Mouse (Mus musculus) midbrain, embryonic 11.5 days (tissue): ENCODE measurements around the gene Gja8. TPM values are rescaled to one million over a fixed set of nuclear protein-coding genes. Genes with fewer than 3 reads are reported as not detected.

Source experiments
- ATAC-seq: fragments of 200-750 bp; cut with Nextera tagmentation; 2 replicates; pipeline ENCODE4 v1.8.0; 2017; ENCODE audit warnings: moderate TSS enrichment, moderate library complexity; ENCODE audit not compliant: low FRiP score
- DNase-seq: peaks from one replicate; pipeline ENCODE4 v3.0.0; 2015; ENCODE audit warnings: low spot score; ENCODE audit errors: missing footprints
- H3K27ac ChIP-seq: fragments of 300-500 bp; sonication (generic); 2 replicates; pipeline ENCODE4 v1.5.1; 2014; ENCODE audit warnings: low read depth, low read length
- H3K27me3 ChIP-seq: fragments of 300-500 bp; sonication (generic); 2 replicates; pipeline ENCODE4 v1.6.1; 2014; ENCODE audit warnings: mild to moderate bottlenecking, low read length, moderate library complexity, mixed read lengths; ENCODE audit not compliant: control insufficient read depth, insufficient read depth
- H3K36me3 ChIP-seq: fragments of 300-500 bp; sonication (generic); 2 replicates; pipeline ENCODE4 v1.6.1; 2014; ENCODE audit warnings: mild to moderate bottlenecking, low read length, moderate library complexity, mixed read lengths; ENCODE audit not compliant: control insufficient read depth, insufficient read depth
- H3K4me1 ChIP-seq: fragments of 300-500 bp; sonication (generic); 2 replicates; pipeline ENCODE4 v1.6.1; 2014; ENCODE audit warnings: low read length; ENCODE audit not compliant: control insufficient read depth, insufficient read depth
- H3K4me2 ChIP-seq: fragments of 300-500 bp; sonication (generic); 2 replicates; pipeline ENCODE4 v1.6.1; 2014; ENCODE audit warnings: mild to moderate bottlenecking, moderate library complexity
- H3K4me3 ChIP-seq: fragments of 300-500 bp; sonication (generic); 2 replicates; pipeline ENCODE4 v1.5.1; 2014; ENCODE audit warnings: low read depth, low read length
- H3K9ac ChIP-seq: fragments of 300-500 bp; sonication (generic); 2 replicates; pipeline ENCODE4 v1.6.1; 2014; ENCODE audit warnings: low read length
- H3K9me3 ChIP-seq: fragments of 300-500 bp; sonication (generic); 2 replicates; pipeline ENCODE4 v1.6.1; 2016; ENCODE audit warnings: low read length; ENCODE audit not compliant: control insufficient read depth
- WGBS: fragments of 180-500 bp; shearing (Covaris S2); extraction: QIAGEN DNeasy Blood & Tissue Kit; methylation state at CpG from one replicate; pipeline ENCODE4 v1.1.7; 2014; 5-methylcytosine and 5-hydroxymethylcytosine counted together
- polyA plus RNA-seq: library from polyadenylated mRNA; unstranded; fragments of >200 nt; fragmentation: Nextera tagmentation; extraction: Ambion mirVana; gene quantifications from 2 replicates; pipeline ENCODE4 v1.2.1, GENCODE M21; 2014

Gja8 gene
- polyA plus RNA-seq, 1 experiment from 2014 or later, result not detected

- H3K9me3 ChIP-seq, result no peaks in the 10 kb centered on the region
- no peak overlapping the region for H3K4me2 ChIP-seq
- H3K27ac ChIP-seq, result no peak overlapping the region
- H3K4me1 ChIP-seq, result no peaks in the 10 kb centered on the region
- no peaks in the 10 kb centered on the region for H3K27me3 ChIP-seq
- ATAC-seq, result no peak
- H3K36me3 ChIP-seq, result no peaks in the 10 kb centered on the region
- no peak overlapping the region for H3K9ac ChIP-seq
- 93% methylated on average over 14 of the region's 14 CpGs for WGBS
- no peak for DNase-seq
- no peak overlapping the region for H3K4me3 ChIP-seq
Measured at GRCm38 (mm10) chr3:96882061-96882849, 43.6 kb downstream of the Gja8 start.

DNA sequence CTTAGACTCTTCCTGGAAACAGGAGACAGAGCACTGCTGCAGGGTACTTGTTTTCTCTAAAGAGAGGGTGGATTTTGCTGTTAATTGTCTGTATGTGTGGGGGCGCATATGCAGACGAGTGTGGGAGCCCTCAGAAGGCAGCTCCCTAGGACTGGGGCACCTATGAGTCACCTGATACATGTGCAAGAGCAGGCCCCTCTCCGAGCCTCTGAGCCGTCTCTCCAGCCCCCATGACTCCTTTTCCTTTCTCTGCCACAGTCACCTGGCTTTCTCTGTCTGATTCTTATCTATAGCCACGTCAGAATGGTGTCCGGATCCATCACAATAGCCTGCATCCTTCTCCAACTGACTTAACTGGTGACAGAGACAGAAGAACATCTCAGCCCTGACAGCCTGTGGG is 44.3 kb downstream of the Gja8 start:
- ATAC-seq, result no peak
- Histone ChIP-seq H3K4me2 (no peak overlapping the region), H3K4me3 (no peak overlapping the region), H3K9me3 (no peaks in the 10 kb centered on the region), H3K36me3 (no peaks in the 10 kb centered on the region), H3K9ac (no peak overlapping the region), H3K27ac (no peak overlapping the region), H3K4me1 (no peaks in the 10 kb centered on the region), H3K27me3 (no peaks in the 10 kb centered on the region)
- 89% methylated on average over 6 of the region's 6 CpGs for WGBS
- DNase-seq, result no peak

DNA sequence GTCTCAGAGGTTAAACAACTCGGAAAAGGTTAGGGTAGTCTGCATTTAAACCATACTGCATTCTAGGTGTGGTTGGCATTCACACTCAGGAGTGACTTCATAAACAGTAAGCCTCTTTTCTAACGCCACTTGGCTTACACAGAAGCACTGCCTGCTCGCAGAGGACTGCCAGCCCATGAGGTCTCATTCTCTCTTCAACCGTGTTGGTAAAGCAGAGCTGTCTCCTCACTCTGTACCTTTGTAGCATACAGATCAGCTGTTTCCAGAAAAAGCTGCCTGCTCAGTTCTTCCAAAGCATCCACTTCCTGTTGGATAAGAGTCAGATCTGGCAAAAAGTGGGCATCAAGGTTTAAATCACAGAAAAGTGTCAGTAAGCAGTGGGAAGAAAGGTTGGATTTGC is 45.4 kb downstream of the Gja8 start:
- no peak overlapping the region for H3K4me3 ChIP-seq
- WGBS, result 87% methylated on average over 4 of the region's 4 CpGs
- H3K9me3 ChIP-seq, result no peaks in the 10 kb centered on the region
- no peaks in the 10 kb centered on the region for H3K36me3 ChIP-seq
- H3K27ac ChIP-seq, result no peak overlapping the region
- DNase-seq (no peak), ATAC-seq (no peak)
- no peaks in the 10 kb centered on the region for H3K27me3 ChIP-seq
- no peaks in the 10 kb centered on the region for H3K4me1 ChIP-seq
- H3K4me2 ChIP-seq, result no peak overlapping the region
- H3K9ac ChIP-seq, result no peak overlapping the region

- ATAC-seq (no peak), DNase-seq (no peak)
- H3K4me2 ChIP-seq, result no peak overlapping the region
- no peaks in the 10 kb centered on the region for H3K27me3 ChIP-seq
- 91% methylated on average over 9 of the region's 9 CpGs for WGBS
- H3K9ac ChIP-seq, result no peak overlapping the region
- no peak overlapping the region for H3K4me3 ChIP-seq
- no peaks in the 10 kb centered on the region for H3K36me3 ChIP-seq
- H3K4me1 ChIP-seq, result no peaks in the 10 kb centered on the region
- no peak overlapping the region for H3K27ac ChIP-seq
- H3K9me3 ChIP-seq, result no peaks in the 10 kb centered on the region
Measured at GRCm38 (mm10) chr3:96879536-96879935, 46.3 kb downstream of the Gja8 start.

- ATAC-seq (no peak), DNase-seq (no peak)
- no peaks in the 10 kb centered on the region for H3K4me1 ChIP-seq
- no peak overlapping the region for H3K4me3 ChIP-seq
- H3K27me3 ChIP-seq, result no peaks in the 10 kb centered on the region
- no peak overlapping the region for H3K9ac ChIP-seq
- H3K9me3 ChIP-seq, result no peaks in the 10 kb centered on the region
- H3K4me2 ChIP-seq, result no peak overlapping the region
- no peak overlapping the region for H3K27ac ChIP-seq
- peaks cover 5% of the 10 kb centered on the region; the same call in 1 of the 2 replicates for H3K36me3 ChIP-seq
- WGBS, result 90% methylated on average over 7 of the region's 7 CpGs
Measured at GRCm38 (mm10) chr3:96874808-96875571, 50.8 kb downstream of the Gja8 start.

DNA sequence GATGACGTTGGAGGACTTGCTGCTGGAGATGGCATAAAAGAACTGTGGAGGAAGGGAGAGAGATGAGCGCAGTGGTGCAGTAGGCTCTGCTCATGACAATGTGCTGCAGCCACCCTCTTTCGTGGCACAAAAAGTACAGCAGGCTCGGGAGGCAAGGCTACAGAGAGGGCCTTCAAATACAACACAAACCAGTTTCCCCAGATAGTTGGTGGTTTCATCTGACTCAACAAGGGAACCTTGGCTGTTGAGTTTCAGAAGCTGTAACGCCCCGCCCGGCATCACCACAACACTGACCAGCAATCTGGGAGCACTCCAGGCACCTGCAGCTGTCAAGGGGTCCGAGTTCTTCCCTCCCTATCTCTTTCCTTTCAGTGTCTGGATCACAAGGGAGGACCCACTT is 53.3 kb downstream of the Gja8 start:
- Histone ChIP-seq H3K27ac (no peak overlapping the region), H3K4me3 (no peak overlapping the region), H3K9me3 (no peaks in the 10 kb centered on the region), H3K36me3 (peaks cover 7% of the 10 kb centered on the region; the same call in 1 of the 2 replicates), H3K27me3 (no peaks in the 10 kb centered on the region), H3K9ac (no peak overlapping the region), H3K4me1 (no peaks in the 10 kb centered on the region), H3K4me2 (no peak overlapping the region)
- 87% methylated on average over 8 of the region's 8 CpGs for WGBS
- no peak for DNase-seq
- ATAC-seq, result no peak

DNA sequence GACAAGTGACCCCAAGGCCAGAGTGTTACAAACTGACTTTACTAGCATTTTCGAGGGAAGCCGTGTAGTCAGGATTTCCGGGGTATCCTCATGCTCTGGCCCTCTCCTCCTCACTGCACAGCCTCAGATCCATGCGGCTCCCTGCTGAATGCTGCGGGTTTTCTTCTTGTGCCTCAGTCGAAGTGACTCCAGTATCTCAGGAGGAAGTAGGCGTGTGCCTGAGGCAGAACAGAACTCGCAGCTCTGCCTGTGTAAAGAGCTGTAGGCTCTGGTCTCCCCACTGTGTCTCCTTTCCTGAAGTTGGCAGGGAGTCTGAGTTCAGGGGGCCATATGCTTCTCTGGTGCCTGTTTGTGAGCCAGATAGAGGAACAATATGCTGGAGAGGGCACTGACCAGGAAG is 54.8 kb downstream of the Gja8 start:
- Histone ChIP-seq H3K4me3 (no peak overlapping the region), H3K27ac (no peak overlapping the region), H3K4me2 (no peak overlapping the region), H3K27me3 (no peaks in the 10 kb centered on the region), H3K4me1 (no peaks in the 10 kb centered on the region), H3K36me3 (peaks cover 7% of the 10 kb centered on the region; the same call in 1 of the 2 replicates), H3K9ac (no peak overlapping the region), H3K9me3 (no peaks in the 10 kb centered on the region)
- DNase-seq (no peak), ATAC-seq (no peak)
- 89% methylated on average over 8 of the region's 8 CpGs for WGBS

DNA sequence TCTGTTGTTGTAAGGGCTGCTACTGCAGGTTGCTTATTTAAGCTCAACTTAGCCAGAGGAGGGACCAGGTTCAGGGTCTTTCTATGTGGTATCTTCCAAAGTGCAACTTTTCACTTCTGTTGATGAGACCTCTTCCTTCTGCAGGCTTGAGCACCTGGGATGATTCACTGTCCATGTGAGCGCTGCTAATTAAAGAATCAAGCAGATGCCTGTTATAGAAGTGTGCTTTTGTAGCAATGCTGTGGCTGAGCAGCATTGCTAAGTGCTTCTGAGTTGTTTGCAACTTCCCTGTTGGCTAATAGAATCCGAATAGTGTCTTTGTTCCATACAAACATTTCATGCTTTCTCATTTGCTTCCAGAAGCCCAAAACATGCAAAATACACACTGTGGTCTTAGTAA is 55.5 kb downstream of the Gja8 start:
- DNase-seq (no peak), ATAC-seq (no peak)
- peaks cover 7% of the 10 kb centered on the region; the same call in 1 of the 2 replicates for H3K36me3 ChIP-seq
- no peak overlapping the region for H3K9ac ChIP-seq
- H3K9me3 ChIP-seq, result no peaks in the 10 kb centered on the region
- H3K27me3 ChIP-seq, result no peaks in the 10 kb centered on the region
- no peaks in the 10 kb centered on the region for H3K4me1 ChIP-seq
- no peak overlapping the region for H3K27ac ChIP-seq
- H3K4me2 ChIP-seq, result no peak overlapping the region
- no peak overlapping the region for H3K4me3 ChIP-seq
- WGBS, result 91% methylated on average over 2 of the region's 2 CpGs

DNA sequence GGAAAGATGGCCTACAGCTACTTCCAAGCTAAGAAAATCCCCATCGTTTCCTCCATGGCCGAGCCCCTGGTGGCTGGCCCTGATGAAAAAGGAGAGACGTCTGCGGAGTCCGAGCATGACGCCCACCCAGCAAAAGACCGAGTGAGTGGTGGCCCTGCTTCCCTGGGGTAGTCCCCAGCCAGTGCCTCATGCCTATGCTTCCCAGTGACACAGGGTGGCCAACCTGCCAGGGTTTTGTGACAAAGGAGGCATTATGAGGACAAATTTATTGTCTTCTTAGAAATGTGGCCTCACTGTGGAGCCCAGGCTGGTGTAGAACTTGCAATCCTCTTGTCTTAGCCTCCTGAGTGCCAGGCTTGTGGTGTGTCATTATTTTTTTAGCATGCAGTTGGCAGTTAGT is 56.7 kb downstream of the Gja8 start:
- Histone ChIP-seq H3K9me3 (no peaks in the 10 kb centered on the region), H3K4me1 (no peaks in the 10 kb centered on the region), H3K4me2 (no peak overlapping the region), H3K9ac (no peak overlapping the region), H3K4me3 (no peak overlapping the region), H3K27ac (no peak overlapping the region), H3K36me3 (peaks cover 7% of the 10 kb centered on the region; the same call in 1 of the 2 replicates), H3K27me3 (no peaks in the 10 kb centered on the region)
- 92% methylated on average over 7 of the region's 7 CpGs for WGBS
- ATAC-seq (no peak), DNase-seq (no peak)
